Mouse (Mus musculus) left cerebral cortex, postnatal 10 days (tissue): ENCODE measurements around the gene Lipc. TPM values are rescaled to one million over a fixed set of nuclear protein-coding genes. Genes with fewer than 3 reads are reported as not detected.

Experiments used
- DNase-seq, 2 experiments: peaks; one replicate each; pipeline ENCODE4 v3.0.0; 2021 to 2022; ENCODE audit warnings: low spot score in 2 of 2, mixed read lengths in 1 of 2; ENCODE audit errors: extremely low spot score in 1 of 2
- intact Hi-C: fragments of 180-260 bp; cut with DNase I; formaldehyde crosslinking; loops from one replicate; pipeline ENCODE4 v1.15.1; 2025
- total RNA-seq, 2 experiments: library from RNA; stranded (reverse); gene quantifications; 2 replicates each; pipeline ENCODE4 v1.2.3; 2021

The Lipc gene
- total RNA-seq = under 1 TPM; 0.41 to 0.45 TPM

DNA sequence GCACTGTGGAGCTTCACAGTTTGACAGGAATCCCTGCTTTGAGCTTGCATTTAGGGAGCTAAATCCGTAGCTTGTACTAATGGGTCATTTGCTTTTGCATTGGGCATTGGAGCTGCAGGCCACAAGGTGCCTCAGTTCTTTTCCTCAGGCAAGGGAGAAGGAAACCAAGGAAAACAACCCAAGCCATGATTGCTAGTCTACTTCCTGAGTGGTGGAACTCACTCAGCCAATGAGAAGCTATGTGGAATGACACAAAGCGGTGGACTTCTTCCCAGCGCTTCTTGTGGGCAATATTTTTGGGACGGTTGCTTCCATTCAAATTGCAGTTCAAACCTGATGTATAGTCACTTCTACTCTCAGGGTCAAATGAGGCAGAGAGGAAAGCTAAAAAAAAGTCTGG, at the start of gene Lipc:
Gene Lipc (minus strand): TSS at position 101 of the 400 bp plus-strand sequence.
- intact Hi-C loops = no loop called here
- no peak for DNase-seq

DNA sequence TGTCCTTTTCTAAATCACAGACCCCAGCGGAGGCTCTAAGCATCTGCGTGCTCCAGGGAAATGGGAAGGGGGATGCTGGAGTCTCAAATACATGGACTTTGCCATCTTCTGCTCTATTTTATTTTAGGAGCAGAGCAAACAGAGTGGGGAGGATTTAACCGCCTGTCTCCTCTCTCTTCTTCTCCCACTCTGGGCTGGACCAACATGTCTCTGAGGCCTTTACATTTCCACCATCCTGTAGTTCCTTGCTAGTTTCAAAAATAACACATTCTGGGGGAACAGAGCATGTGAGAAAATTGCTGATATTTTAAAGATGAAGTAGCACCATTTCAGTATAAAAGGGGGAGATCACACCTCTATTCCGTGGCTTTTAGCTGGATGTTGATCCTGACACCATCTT, 47.1 kb upstream of the Lipc start:
- intact Hi-C loops = no loop called here
- no peak for DNase-seq

DNA sequence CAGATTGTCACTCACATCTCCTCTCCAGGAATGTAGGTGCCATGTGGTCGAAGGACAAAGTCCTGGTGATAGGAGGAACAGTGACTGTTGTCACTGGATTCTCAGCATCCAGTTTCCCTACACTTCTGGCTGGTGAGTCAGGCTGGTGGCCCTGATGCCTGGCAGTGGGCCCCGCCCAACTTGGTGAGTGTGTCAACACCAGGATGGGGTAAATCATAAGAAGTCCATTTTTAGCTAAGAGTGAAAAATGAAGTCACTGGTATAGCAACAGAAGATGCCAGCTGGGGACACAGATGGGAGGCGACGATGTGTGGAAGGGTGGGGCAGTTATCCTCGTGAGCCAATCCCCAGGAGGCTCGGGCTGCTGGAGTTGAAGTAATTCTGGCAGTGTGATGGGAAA, 46.7 kb upstream of the Lipc start:
- intact Hi-C loops = no loop called here
- DNase-seq = peak; percentile 72 to 77

DNA sequence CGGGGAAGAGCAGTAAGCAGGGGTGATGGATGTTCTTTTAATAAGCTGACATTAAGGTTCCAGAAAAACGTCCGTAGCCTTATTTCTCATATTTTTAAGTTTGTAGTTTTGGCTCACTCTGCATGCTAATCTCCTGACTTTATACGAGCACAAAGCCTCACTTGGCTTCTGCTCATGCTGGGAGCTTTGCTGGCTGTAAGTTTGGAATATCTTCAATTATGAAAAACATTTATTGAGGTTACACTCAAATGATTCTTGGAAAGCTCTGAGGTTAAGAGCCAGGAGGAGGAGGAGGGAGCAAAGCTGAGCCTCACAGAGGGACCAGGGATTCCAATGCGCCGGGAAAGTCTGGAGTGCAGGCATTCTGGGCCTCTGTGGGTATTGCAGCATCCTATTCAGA, 41.3 kb upstream of the Lipc start:
- no peak for DNase-seq

DNA sequence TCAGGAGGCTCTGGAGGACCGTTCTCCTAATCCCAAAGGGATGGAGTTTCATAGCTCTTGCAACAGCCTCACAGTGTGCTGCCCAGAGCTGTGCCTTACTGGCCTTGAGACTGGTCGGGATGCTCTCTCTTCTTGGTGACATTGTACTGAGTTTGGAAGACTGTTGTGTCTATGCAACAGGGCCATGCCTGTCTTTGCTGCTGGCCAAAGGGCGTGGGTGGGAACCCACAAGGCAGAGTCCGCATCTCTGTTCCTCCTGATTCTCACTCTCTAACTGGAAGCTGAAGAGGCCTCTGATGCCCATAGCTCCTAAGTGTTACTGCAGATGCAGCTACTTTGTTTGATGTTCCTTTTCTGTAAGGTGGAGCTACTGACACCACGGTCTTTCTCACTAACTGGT, 39.4 kb upstream of the Lipc start:
- DNase-seq = no peak
- intact Hi-C loops = no loop called here

More for the DNA sequence above, 41.3 kb upstream of the Lipc start:
- intact Hi-C loops = no loop called here

DNA sequence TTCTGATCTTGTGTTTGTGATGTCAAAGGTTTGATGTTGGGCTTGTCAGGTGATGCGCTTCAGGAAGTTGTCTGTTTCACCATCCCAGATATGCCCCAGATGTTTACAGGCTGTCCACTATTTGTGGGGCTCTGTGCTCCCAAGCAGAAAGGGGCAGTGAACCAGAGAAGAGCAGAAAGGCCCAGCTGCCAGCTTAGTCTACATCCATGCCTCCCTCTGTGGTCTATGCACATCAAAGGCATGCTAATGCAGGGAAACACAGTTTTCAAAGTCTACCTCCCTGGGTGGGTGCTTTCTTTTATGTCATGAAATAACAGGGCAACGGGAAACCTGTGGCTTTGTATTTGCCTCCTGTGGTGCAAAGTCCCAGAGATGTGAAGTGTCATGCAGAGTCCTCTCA, 35.2 kb upstream of the Lipc start:
- peak in 1 of 2 experiments; percentile 25 for DNase-seq
- intact Hi-C loops = no loop called here

DNA sequence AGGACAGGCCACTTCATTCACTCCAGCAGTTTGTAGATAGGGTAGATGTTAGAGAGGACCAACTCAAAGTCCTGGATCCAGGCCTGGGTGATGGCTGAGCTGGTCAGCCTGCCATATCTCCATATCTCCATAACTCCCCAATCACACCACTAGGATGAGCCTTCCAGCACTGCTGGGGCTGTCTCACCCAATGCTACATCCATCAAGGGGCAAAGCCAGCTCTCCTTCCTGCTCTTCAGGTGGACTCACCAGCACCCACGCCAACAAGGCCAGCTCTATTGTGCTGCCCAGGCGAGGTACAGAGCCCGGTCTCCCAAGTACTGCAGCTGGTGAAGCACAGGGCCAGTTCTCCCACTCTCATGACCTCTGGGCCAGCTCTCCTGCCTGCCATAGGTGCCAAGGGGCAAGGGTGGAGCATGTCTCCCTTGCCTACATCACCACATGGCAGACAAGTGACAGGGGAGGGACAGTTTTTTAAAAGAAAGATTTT, 31.0 kb upstream of the Lipc start:
- no peak for DNase-seq
- intact Hi-C loops = no loop called here

DNA sequence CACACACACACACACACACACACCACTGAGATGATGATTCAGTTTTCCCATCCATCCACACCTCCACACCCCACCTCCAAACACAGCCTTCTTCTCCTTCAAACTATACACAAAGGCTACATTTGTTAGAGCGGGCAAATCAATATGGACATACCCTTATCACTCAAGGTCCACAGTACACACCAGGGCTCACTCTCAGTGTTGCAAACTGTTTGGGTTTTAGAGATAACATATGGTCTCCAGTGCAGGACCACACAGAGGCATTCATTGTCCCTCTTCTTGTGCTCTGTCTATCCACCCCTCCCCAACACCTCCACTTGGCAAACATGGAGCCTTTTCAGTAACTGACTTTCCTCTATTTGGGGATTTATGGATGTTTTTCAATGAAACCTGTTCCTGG, 29.7 kb upstream of the Lipc start:
- intact Hi-C loops = no loop called here
- DNase-seq = no peak

DNA sequence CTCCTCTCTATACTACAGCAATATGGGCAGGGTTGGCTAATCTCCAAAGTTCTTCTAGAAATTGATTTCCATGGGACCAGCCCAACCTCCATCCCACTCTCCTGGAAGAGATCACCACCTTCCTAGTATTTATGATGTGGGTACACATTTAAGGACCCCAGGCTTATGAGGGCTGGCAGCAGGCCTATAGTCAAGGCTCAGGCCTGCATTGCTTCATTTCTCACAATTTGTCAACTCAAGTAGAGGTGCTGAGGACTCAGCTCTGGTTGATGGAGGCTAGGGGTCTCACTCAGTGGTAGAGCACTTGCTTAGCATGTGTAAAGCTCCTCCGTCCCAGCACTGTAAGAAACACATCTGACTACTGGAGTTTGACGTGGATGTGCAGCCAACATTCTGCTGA, 27.6 kb upstream of the Lipc start:
- no peak for DNase-seq
- intact Hi-C loops = no loop called here

DNA sequence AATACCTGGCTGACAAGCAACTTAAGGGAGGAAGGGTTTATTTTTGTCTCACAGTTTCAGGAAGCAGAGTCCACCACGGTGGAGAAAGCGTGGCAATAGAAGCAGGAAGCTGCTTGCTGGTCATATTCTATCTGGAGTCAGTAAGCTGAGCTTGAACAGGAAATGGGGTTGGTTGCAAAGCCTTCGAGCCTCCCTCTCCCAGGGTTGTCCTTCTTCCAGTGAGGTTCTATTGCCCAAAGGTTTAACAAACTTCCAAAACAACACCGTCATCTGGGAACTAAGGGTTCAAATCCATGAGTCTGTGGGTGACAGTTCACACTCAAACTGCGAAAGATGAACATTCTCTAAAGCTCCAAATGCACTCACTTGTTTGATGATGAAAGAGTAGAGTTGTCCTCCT, 27.1 kb upstream of the Lipc start:
- intact Hi-C loops = no loop called here
- DNase-seq = no peak

DNA sequence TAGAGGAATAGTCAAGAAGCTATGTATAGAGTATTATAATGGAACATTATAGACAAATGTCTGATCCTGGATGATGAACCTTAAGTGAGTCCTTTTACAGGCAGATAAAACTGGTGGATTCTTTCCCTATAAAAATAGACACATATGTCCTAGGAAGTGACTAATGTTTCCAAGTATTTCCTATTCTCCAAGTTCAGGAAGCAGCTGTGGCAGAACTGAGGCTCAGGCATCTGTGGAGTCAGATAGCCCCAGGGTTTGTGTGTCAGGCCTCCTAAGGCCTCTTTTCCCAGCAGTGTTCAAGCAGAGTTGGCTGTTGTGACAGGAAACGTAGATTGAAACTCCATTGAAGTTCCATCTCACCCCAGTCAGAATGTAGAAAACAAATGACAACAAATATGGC, 25.4 kb upstream of the Lipc start:
- intact Hi-C loops = no loop called here
- peak in 1 of 2 experiments; percentile 49 for DNase-seq

DNA sequence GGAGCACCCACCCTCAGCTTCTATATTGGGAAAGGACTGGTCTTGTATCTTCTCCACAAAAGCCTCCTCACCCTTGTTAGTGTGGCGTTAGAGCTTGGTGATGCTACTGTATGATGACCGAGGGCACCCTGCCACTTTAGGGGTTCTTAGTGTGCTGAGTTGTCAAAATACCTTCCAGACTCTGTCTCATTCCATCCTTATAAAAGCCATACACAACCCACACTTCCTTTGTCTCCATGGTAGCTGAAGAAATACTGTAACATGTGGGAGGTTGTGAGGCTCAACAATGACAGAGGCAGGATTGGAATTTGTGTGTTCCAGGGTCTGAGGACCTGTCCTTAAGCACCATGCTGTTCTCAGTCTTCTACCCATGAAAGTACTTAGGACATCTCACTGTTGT, 23.9 kb upstream of the Lipc start:
- intact Hi-C loops = no loop called here

DNA sequence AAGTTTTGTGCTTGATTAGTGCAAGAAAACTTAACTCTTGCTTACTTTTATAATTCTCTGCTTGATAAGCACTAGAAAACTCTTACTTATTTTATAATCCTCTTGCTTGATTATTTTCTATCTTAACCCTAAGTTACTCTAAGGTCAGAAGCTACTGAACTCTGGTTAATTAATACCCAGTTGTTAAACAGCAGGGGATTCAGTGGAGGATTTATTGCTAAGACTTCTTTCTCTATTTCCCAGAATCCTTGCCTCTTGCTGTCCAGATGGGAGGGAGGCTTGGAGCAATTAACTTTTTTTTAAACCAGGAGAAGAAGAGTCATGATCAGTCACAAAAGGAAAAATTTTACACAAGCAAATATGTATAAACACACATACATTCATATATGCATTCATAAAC, 21.3 kb upstream of the Lipc start:
- intact Hi-C loops = no loop called here
- DNase-seq = no peak

More for the DNA sequence above, 23.9 kb upstream of the Lipc start:
- DNase-seq = no peak

DNA sequence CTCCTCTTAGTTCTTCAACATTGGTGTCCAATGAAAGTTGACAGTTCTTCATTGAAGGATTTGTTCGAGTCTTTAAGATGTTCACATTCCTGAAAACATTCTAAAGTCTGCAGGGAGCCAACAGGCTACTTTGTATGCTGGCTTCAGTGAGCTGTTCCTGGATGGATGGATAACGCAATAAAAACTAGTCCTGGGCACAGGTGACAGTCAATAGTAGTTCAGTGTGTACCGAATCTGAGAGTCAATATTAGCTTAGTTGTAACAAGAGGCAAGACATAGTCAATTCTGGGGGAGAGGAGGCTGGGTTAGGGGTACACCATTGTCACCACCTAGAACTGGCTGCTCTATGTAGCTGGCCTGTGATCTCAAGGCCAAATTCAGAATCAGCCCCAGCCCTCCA, 17.2 kb upstream of the Lipc start:
- no peak for DNase-seq
- intact Hi-C loops = loop anchor here (5.0 kb wide), 1 partner anchor 103 kb away; no protein-coding TSS in a partner anchor

DNA sequence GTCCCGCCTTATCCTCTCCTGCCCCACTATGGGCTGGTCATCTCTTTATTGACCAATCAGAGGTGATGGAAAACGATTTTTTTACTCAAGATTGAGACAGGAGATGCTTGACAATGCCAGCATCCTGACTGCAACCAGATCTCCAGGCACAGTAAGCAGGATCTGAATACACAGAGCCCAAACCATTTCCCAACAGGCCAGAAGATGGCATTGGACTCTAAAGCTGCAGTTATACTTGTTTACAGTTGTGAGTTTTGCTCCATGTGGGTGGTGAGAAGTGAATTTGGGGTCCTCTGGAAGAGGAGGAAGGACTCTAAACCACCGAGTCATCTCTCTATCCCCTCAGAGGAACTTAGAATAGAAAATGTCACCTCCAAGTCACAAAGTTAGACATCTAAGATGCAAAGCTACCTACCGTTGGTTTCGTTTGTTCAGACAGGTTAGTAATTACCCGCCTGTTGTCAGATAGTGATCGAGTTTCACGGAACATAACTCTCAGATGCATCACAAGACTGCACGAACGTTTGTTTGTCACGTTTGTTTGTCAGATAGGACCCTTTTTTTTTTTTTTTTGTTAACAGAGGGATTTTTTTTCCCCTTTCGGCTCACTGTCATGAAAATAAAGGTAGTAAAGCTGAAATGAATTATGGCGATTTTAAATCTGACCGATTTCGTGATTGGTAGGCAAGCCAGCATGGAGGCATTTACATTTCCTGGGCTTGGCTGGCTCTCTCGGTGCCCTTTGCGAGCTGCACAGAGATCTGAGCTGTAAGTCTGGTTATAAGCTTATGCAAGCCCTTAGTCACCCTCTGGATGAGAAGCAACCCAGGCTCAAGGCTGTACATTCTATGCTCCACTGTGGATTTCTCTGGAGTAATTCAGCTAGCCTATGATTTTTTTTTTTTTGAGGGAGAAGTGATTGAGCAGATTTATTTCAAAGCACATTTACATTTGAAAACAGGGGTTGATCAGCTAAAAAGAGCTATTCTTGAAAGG, 14.3 kb upstream of the Lipc start:
- no peak for DNase-seq
- intact Hi-C loops = loop anchor here (5.0 kb wide), 1 partner anchor 106 kb away; no protein-coding TSS in a partner anchor

DNA sequence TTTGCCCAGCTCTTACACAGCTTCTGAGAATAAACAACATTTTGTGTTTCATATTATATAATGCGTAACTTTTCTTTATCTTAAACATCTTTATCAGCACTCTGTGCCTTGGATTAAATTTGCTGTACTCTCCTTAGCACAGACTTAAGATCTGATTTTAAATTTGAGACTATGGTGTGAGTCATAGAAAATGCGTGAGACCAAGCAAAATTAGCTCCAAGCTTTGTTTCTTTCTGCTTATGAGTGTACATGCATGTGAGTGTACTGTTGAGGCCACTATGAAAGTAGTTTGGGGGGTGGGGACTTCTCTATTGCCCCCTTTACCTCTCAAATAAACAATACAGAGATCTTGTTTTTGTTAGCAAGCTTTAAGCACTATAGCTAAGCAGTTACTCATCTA, 13.4 kb upstream of the Lipc start:
- no peak for DNase-seq
- intact Hi-C loops = loop anchor here (5.0 kb wide), 1 partner anchor 107 kb away; no protein-coding TSS in a partner anchor

DNA sequence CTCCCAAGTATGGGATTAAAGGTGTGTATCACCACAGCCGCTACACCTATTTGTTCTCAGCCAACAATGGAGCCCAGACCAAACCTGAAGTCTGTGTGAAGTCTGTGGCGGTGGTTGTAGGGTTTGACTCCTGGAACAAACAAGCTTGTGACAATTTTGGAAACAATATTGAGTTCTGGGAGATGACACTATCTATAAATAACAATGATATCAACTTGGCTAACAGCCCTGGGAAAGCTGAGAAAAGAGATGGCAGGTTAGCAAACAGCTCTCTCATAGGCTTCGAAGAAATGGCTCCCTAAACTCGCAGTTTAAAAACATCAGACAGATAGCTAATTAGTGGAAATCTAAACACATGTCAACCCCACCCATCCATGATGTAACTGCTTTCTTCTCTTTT, 13.0 kb upstream of the Lipc start:
- intact Hi-C loops = loop anchor here (5.0 kb wide), 1 partner anchor 107 kb away; no protein-coding TSS in a partner anchor
- DNase-seq = no peak

DNA sequence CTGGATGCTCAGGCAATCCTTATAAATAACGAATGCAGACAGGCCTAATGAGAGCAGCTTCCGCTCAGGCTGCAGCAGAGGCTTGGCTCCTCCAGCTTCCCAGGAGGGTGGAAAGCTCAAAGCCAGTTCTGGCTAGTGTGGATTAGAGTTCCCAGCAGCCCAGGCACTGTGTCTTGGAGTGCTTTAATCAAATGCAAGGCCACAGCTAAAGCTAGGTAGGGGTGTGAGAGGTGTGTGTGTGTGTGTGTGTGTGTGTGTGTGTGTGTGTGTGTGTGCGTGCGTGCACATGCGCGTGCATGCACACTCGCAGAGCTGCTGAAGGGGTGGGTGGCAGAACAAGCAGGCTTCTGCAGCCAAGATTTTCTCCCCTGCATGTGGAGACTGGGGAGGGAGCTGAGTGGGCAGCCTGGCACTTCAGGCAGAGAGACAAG, 11.4 kb upstream of the Lipc start:
- no peak for DNase-seq
- intact Hi-C loops = no loop called here

DNA sequence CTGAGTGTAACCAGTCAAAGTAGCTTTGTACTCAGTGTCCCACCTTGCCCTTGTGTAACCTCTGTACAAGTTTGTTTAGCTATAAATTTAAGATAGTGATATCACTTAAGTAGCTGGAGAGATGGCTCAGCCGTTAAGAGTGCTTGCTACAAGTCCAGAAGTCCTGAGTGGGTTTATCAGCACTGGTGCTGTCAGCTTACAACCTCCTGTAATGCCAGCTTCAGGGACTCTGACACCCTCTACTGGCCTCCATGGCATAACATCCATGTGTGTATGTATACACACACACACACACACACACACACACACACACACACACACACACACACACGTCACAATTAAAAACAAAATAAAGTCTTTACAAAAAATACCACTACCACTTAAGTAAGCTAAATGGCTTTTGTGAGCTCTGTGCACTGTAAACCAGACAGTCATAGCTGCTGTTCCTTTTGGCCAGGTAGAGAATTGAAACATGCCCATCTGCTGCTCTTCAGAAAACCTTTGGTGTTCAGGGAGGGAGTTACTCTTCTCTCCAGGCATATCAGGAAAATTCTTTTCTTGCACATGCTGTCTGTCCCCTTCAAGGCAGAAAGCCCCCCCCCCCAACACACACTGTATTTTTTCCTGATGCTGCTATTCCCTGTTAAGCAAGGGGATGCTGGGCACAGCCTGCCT, 10.9 kb upstream of the Lipc start:
- DNase-seq = no peak
- intact Hi-C loops = no loop called here

DNA sequence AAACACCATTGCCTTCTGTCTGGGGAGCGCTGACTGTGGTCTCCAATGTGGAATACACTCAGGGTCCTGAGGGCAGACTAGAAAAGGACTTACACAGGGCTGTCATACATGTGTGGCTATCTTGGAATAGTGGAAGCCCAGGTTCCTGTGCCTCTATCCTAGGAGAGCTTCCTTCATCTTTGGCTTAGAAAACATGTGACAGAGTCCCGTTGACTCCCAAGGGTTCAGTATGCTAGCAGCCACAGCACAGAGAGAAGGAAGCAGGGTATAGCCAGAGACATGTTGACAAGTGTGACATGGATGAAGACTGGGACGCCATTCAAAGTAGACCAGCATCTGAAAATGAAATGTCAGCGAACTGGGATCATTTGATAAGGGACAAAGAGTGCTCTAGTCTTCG, 8.3 kb upstream of the Lipc start:
- no peak for DNase-seq
- intact Hi-C loops = no loop called here
